Mouse (Mus musculus) heart, postnatal 0 days (tissue): ENCODE data around the gene Dpagt1.

Experiments
- CTCF ChIP-seq: IDR thresholded peaks from 2 replicates; pipeline ENCODE4 v1.5.1; 2016; ENCODE audit warnings: antibody characterized with exemption, control low read depth, low read depth
- EP300 ChIP-seq: IDR thresholded peaks from 2 replicates; pipeline ENCODE4 v1.6.1; 2016; ENCODE audit warnings: antibody characterized with exemption, low read depth

DNA sequence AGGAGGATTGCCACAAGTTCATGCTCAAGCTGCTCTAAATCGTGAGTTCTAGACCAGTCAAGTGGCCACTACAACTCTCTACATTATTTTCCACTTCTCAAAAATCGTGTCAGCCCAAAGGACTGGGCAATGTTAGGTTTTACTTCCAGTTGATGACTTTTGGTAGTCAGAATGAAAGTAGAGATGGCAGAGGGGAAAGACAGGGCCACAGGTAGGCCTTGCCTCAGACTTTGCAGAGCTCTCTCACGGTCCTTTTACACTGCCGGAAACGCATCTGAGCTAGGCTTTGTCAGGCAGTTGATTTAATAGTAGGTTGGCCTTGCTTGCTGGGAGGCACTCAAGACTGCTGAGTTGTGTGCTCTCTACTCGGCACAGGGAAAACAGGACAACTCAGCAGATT, 1.7 kb upstream of the Dpagt1 start:
- TF ChIP-seq CTCF = no peak
- no peak for TF ChIP-seq EP300
